Mouse (Mus musculus): ENCODE measurements around the gene Dnmt3c.
A peak's percentile ranks its signal among the peaks of the same experiment; 100 is the strongest.

DNA sequence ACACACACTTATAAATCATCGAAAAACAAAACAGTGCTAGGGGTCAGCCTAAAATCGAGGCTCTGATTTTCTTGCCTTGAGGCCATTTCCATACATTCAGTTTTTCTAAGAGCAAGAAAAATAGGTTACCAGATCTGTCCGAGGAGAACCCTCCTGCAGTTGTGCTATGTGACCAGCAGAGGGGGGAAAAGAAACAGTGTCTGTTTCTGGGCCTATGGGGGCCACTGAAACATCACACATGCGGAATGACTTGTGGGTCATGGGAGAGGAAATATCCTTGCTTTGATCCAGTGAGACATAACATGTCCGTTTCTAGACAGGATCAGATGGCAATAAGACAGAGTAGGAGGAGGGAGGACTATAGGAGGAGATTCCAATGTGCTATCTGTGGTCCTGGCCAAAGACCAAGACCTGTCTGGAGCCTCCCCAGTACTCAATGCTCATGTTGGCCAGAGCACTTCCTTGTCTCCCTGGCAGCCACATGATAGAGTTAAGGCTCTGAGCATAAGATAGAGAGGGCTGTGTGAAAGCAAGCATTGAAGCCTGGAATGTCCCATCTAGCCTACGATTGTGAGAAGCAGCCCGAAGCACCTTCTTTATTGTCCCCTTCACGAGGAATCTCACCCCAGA, 14.4 kb downstream of the Dnmt3c start:
- no peak for TF ChIP-seq MEF2A (IDR thresholded peaks at IDR 0.05; ENCODE audit: borderline replicate concordance, low read depth, low read length)
- peak; percentile 76 for TF ChIP-seq RAD21 (IDR thresholded peaks at IDR 0.05; ENCODE audit: low read depth, low read length)
- no peak for TF ChIP-seq CHD1 (IDR thresholded peaks at IDR 0.05; ENCODE audit: low read depth, low read length)
- TF ChIP-seq CTCF (conservative IDR thresholded peaks at IDR 0.05 in 1 of 2, IDR thresholded peaks at IDR 0.05 in 1 of 2; ENCODE audit: low read depth in 2 of 2, low read length in 2 of 2) = peak; percentile 55 to 86
- TF ChIP-seq SMC3 (IDR thresholded peaks at IDR 0.05; ENCODE audit: low read depth, low read length) = peak; percentile 92
- TF ChIP-seq BHLHE40 (IDR thresholded peaks at IDR 0.05; ENCODE audit: low read depth, low read length) = no peak
- TF ChIP-seq CHD2 (IDR thresholded peaks at IDR 0.05; ENCODE audit: low read length) = no peak
- no peak for TF ChIP-seq MAX (IDR thresholded peaks at IDR 0.05; ENCODE audit: low read length)
- no peak for TF ChIP-seq POLR2A (IDR thresholded peaks at IDR 0.05; ENCODE audit: low read depth, low read length)
- no peak for TF ChIP-seq NELFE (IDR thresholded peaks at IDR 0.05; ENCODE audit: low read depth, low read length)
- TF ChIP-seq MXI1 (IDR thresholded peaks at IDR 0.05; ENCODE audit: low read depth, low read length) = no peak
- no peak for TF ChIP-seq TBP (conservative IDR thresholded peaks at IDR 0.05; ENCODE audit: low read depth, low read length)

Data from CH12.LX (cell line).